Mouse (Mus musculus): ENCODE measurements at regions not wholly inside any gene's neighbourhood (a gene's known extent, or its start where the extent isn't known, plus 50 kb on each side); places are given as distances from the start of the nearest gene placed in this dataset.

DNA sequence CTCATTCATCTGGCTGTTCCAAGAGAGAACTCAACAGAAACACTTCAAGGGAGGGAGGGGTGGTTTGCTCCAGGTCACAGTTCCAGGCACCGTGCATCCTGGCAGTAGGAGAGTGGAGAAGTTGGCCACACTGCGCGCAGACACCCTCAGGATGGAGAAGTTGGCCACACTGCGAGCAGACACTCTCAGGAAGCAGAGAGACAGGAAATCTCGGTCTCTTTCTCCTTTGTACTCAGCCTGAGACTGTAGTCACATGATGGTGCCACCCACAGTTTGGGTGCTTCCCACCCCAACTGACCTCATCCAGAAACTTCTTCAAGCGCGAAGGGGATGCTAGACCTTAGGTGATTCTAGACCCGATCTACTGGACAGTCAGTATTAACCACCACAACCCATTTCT, 170.4 kb downstream of the Bcl11b start:
- no peak for DNase-seq (ENCODE audit: inconsistent ontology term)

DNA sequence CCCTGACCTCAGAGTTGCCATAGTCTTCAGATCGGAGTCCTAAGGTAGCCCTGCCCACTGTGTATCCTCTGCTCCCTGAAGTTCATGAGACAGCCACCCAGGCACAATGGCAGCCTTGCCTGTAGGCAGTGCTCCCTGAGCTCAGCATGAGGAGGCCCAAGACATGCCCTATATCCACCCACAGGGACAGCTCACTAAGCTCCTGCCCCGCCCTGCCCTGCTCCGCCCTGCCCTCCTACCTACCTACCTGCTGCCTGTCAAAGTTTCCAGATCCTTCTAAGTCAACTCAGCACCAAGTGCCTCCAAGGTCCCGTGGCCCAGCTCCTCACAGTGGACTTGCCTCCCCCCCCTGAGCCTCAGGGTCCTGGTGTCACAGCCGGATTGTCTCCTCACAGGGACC, 168.9 kb downstream of the Bcl11b start:
- no peak for DNase-seq (ENCODE audit: inconsistent ontology term)

DNA sequence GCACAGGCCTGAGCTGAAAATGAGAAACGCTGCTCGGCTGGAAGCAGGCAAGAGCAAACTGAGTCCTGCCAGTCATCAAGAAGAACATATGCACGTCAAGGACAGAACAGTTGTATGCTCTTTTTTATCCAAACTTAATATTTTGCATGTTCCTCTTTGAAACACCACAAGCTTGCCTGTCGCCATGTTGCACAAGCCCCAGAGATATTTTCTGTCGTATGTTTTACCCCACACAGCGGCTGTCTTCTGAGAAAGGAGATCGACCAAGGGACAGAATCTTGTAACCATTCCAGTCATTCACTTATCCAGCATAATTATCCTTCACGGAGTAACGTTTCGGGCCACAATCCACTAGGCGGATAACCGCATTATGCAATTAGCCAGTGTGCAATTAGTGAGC, 165.7 kb downstream of the Bcl11b start:
- DNase-seq (ENCODE audit: inconsistent ontology term): peak; percentile 23

DNA sequence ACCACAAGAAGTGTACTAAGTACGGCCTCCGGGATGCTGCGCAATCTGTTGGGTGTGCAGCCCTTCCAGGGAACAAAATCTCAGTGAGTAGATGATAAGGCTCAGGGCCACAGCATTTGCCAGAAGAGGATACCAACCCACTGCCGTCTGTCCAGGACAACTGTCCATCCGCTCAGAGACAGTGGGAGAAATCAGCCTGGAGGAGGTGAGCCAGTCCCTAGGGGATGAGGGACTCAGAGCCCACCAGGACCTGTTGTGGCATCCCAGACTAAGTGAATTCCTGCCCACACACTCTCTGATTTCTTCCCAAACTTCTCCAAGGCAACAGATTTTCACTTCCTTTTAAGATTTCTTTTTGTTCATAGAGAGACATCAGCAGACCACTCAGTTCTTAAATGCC, 158.8 kb downstream of the Bcl11b start:
- no peak for DNase-seq (ENCODE audit: inconsistent ontology term)

DNA sequence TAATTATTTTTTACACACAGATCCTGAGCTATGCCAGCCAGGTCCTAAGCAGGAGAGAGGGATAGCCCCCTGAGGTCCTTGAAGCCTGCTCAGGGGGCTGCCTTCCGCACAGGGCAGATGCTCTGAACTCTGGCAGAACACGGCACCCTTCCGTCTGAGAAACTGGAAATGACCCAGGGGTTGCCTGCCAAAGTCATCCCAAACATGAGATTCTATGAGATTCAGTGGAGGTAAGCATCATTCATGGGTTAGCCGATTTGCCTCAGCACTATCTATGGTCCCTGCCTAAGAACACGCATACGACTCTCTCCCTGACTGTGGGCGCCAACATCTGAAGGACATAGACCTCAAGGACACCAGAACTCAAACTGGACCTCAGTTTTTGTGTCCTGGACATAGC, 152.8 kb downstream of the Bcl11b start:
- DNase-seq (ENCODE audit: inconsistent ontology term): no peak

DNA sequence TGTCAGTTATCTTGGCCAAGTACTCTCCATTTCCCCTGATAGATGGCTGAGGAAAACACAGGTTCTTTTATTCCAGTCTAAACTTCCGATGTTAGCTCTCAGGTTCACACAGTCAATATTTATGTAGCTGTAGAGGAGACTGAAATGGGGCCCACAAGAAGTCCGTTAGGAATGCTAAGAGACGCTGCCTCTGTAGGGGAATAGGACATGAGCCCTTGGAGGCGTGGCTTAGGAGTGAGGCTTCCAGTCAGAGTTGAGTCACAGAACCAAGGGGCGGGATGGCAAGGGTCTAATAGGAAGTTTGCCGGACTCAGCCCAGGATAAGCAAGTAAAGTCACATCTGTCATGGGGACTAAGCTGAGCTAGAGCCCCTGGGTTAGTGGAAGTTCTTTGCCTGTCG, 150.5 kb downstream of the Bcl11b start:
- no peak for DNase-seq (ENCODE audit: inconsistent ontology term)

DNA sequence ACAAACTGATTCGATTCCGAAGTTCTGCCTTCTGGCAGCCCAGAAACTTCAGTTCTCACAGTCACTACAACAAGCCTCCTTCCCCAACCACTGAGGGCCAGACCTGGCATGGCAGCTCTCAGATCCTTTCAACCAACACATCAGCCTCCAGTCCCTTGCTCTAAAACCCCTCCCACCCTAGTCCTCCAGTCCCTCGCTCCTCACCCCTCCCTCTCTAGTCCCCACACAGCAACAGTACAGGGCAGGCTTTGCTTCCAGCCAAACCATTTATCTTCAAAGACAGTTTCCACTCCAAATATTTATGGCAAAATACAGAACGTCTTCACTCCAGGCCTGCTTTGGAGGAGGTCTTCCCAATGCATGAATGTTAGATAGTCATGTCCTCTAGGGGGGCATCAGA, 147.9 kb downstream of the Bcl11b start:
- no peak for DNase-seq (ENCODE audit: inconsistent ontology term)

DNA sequence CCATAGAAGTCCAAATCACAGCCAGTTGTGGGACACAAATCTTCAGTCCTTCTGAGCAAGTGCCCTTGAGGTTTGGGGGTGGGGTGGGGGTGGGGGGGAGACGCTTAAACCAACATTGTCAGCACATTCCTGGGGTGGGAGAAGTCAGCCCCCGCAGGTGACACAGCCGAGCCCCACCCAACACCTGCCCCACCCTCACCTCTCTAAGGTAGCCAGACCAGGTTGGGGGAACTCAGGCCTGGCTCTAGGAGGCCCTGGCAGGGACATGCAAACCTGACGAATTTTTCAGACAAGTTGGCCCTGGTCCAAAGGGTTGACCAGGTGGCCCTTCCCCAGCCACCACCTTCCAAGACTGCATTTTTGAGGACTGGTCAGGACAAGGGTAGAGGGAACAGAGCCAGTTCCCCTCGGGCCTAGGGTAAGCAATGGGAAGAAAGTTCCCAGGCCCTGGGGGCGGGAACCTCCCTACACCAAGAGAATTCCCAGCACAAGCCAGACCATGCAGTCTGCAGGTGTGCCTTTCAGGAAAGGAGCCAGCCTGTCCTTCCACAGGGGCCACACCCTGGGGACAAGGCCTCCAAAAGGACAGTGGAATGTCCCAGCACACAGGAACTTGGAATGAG, 146.9 kb downstream of the Bcl11b start:
- DNase-seq (ENCODE audit: inconsistent ontology term): no peak

DNA sequence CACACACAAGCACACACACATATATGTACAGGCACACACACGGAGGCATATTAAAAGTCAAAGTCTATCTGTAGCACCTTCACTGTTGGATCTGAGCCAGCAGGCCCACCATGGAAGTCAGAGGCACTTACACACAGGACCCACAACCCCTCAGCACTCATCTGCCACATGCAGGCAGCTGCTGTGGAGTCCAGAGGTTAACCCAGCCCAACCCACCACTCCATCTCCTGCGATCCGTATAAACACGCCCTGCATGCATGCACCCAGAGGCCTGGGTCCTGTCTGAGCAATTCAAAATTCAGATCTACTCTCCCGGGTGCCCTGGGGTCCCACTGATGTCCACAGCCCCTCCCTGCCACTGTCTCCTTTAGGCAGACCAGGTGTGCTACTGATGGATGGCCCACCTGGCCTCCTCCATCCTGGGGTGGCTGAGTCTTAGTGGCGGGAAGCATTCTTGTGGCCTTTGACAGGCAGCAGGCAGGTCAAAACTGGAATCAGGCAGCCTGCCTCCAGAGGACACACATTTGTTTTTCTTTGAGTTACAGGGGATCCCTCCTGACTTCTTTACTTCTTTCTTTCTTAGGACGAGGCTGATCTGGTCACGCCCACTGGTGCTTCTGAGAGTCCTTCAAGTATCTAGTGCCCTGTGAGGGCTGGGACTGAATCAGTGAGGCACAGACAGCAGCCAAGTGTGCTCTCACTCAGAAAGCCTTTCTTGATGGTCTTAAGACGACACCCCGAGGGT, 144.7 kb downstream of the Bcl11b start:
- DNase-seq (ENCODE audit: inconsistent ontology term): no peak

DNA sequence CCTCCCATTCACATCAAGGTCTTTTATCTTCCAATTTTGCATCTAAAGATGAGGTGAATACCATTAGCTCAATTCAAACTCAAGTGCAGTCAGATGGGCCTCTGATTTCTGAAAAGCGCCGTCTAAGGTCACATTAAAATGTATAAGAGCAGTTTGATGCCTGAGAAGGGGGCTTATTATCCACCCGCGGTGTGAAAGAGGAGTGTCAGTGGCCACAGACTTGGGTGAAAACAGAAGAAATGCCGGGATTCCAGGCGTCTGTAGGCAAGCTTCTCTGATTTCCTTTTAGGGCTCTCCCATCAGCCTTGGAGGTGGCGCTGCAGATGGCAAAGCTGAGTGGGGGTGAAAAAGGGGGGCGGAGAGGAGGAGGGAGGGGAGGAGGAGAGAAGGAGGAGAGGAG, 143.7 kb downstream of the Bcl11b start:
- no peak for DNase-seq (ENCODE audit: inconsistent ontology term)

DNA sequence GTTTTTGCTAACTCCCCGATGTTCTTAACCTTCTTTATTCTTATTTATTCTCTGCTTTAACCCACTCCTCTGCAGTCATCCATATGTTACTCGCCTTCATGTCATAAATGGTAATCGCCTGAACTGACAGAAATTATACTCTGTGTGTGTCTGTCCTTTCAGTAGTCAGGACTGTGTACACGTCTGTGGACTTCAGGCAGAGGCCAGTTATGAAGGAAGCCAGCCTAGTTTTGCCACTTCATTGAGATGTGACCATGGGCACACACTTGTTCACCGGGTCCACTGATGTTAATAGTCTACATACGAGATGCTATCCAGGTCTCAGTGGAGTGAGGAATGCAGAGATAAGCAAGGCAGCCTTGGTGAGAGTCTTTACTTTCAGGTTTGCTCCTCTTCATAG, 143.0 kb downstream of the Bcl11b start:
- no peak for DNase-seq (ENCODE audit: inconsistent ontology term)

All from Muller cell, postnatal 12 days (primary cell).